ENCODE assay signal across 11 mouse cellular contexts in genomic region chr3:67952517-67952940, GRCm38 (mm10).
DNase-seq lines count a peak whose midpoint lies in the region; ATAC-seq and TF ChIP-seq lines count a peak whose summit lies in the region.
"Had no signal": no experiment of that assay in that cellular context is flagged by ENCODE, and none has a peak within 500 bp of the region (broad histone marks: within the 10 kb centered on the region; RNA-seq: fewer than 3 reads in every experiment).

No protein-coding gene starts in this region.

- TF ChIP-seq CTCF in forebrain, postnatal 0 days (IDR thresholded peaks at IDR 0.05; ENCODE audit: low read depth): no peak

- no peaks in the 10 kb centered on the region for H3K36me3 ChIP-seq in forebrain, postnatal 0 days (ENCODE audit: insufficient read depth)
- no peaks in the 10 kb centered on the region for H3K36me3 ChIP-seq in midbrain, embryonic 14.5 days (ENCODE audit: control insufficient read depth, insufficient read depth, low read length)

- DNase-seq in cerebellum, postnatal 10 days: peak; percentile 79 to 86
- DNase-seq in cerebellum, adult 11 months: no peak
- peak; percentile 46 for DNase-seq in embryo, embryonic 10.5 days (ENCODE audit: low spot score)
- no peak for DNase-seq in forebrain, postnatal 0 days
- DNase-seq in midbrain, embryonic 14.5 days: peak; percentile 73
- no peak for DNase-seq in Muller cell, postnatal 12 days (ENCODE audit: inconsistent ontology term)
- DNase-seq in thymus, postnatal 25 days: no peak
- DNase-seq: cerebellum, postnatal 36 days; lung, postnatal 10 days; thymus, postnatal 14 days had no signal

- no peaks in the 10 kb centered on the region for H3K9me3 ChIP-seq in forebrain, postnatal 0 days (ENCODE audit: low read length)
- no peaks in the 10 kb centered on the region for H3K9me3 ChIP-seq in midbrain, embryonic 14.5 days (ENCODE audit: control insufficient read depth, low read length)

- WGBS in forebrain, postnatal 0 days: 34% methylated on average over 5 of the region's 5 CpGs
- 37% methylated on average over 5 of the region's 5 CpGs for WGBS in midbrain, embryonic 14.5 days

- peaks cover 6% of the 10 kb centered on the region; the same call in 1 of the 2 replicates for H3K4me1 ChIP-seq in forebrain, postnatal 0 days (ENCODE audit: insufficient read depth)
- peaks cover 22% of the 10 kb centered on the region for H3K4me1 ChIP-seq in midbrain, embryonic 14.5 days (ENCODE audit: control insufficient read depth, insufficient read depth, low read length)

- no peak overlapping the region for H3K9ac ChIP-seq in forebrain, postnatal 0 days
- H3K9ac ChIP-seq in midbrain, embryonic 14.5 days (replicated peaks; ENCODE audit: low read length): no peak overlapping the region

- H3K27ac ChIP-seq in forebrain, postnatal 0 days (ENCODE audit: low read depth, low read length): no peak overlapping the region
- H3K27ac ChIP-seq in midbrain, embryonic 14.5 days (replicated peaks; ENCODE audit: low read depth, low read length): no peak overlapping the region

- H3K27me3 ChIP-seq in forebrain, postnatal 0 days (ENCODE audit: insufficient read depth, low read length): no peaks in the 10 kb centered on the region
- no peaks in the 10 kb centered on the region for H3K27me3 ChIP-seq in midbrain, embryonic 14.5 days (ENCODE audit: control insufficient read depth, insufficient read depth, low read length)

- no peak overlapping the region for H3K4me2 ChIP-seq in forebrain, postnatal 0 days (ENCODE audit: low read depth)
- H3K4me2 ChIP-seq in midbrain, embryonic 14.5 days (ENCODE audit: low read length): no peak overlapping the region

- H3K4me3 ChIP-seq in forebrain, postnatal 0 days (ENCODE audit: low read depth, low read length): no peak overlapping the region
- no peak overlapping the region for H3K4me3 ChIP-seq in midbrain, embryonic 14.5 days (replicated peaks; ENCODE audit: low read depth, low read length)

- peak; percentile 74 for ATAC-seq in forebrain, postnatal 0 days
- ATAC-seq in midbrain, embryonic 14.5 days (ENCODE audit: low FRiP score, low TSS enrichment): peak; percentile 63
- ATAC-seq in erythroblast, adult 5-6 weeks (replicated peaks; ENCODE audit: low FRiP score, poor library complexity, severe bottlenecking): no peak

Comparison
In these comparisons a context has a peak if more than half of its experiments do, and no peak if none do; other contexts are left out.
1. DNase-seq: peak in cerebellum, postnatal 10 days (2 of 2), embryo, embryonic 10.5 days (single experiment) and midbrain, embryonic 14.5 days (single experiment); none in cerebellum, adult 11 months (single experiment), forebrain, postnatal 0 days (single experiment), Muller cell, postnatal 12 days (single experiment) and thymus, postnatal 25 days (single experiment).